21 mouse cellular contexts compared by ENCODE assay signal in genomic region chr5:113457260-113457659, GRCm38 (mm10). TPM values are rescaled to one million over a fixed set of nuclear protein-coding genes. Genes with fewer than 3 reads are reported as not detected.
DNase-seq lines count a peak whose midpoint lies in the region; ATAC-seq and TF ChIP-seq lines count a peak whose summit lies in the region.
"Had no signal": no experiment of that assay in that cellular context is flagged by ENCODE, and none has a peak within 500 bp of the region (broad histone marks: within the 10 kb centered on the region; RNA-seq: fewer than 3 reads in every experiment).

No protein-coding gene starts in this region.

- peaks cover 15% of the 10 kb centered on the region for H3K4me1 ChIP-seq in hindbrain, postnatal 0 days (ENCODE audit: insufficient read depth, low read length)

- H3K4me3 ChIP-seq in left cerebral cortex, adult 2 months: no peak overlapping the region
- H3K4me3 ChIP-seq in hindbrain, postnatal 0 days (ENCODE audit: low read length): no peak overlapping the region
- H3K4me3 ChIP-seq: forebrain, embryonic 10.5 days; gastrocnemius, adult 2 months; heart, embryonic 12.5 days; limb, embryonic 15.5 days had no signal

- ATAC-seq in hindbrain, postnatal 0 days: peak; percentile 21; the same call in 1 of the 2 replicates
- ATAC-seq: lung, postnatal 0 days had no signal

- H3K9me3 ChIP-seq in hindbrain, postnatal 0 days (ENCODE audit: low read length): no peaks in the 10 kb centered on the region
- H3K9me3 ChIP-seq: forebrain, embryonic 10.5 days; heart, embryonic 12.5 days; limb, embryonic 15.5 days had no signal

- H3K36me3 ChIP-seq in hindbrain, postnatal 0 days (ENCODE audit: insufficient read depth, low read length): no peaks in the 10 kb centered on the region
- H3K36me3 ChIP-seq: forebrain, embryonic 10.5 days; heart, embryonic 12.5 days; limb, embryonic 15.5 days had no signal

- no peak for TF ChIP-seq CTCF in left cerebral cortex, adult 2 months (IDR thresholded peaks at IDR 0.05)
- TF ChIP-seq CTCF in brain, embryonic 14.5 days (IDR thresholded peaks at IDR 0.05; ENCODE audit: borderline replicate concordance, extremely low read depth, insufficient read depth, insufficient read length): no peak
- no peak for TF ChIP-seq CTCF in hindbrain, postnatal 0 days (IDR thresholded peaks at IDR 0.05; ENCODE audit: low read depth)

- no peak overlapping the region for H3K4me2 ChIP-seq in hindbrain, postnatal 0 days (ENCODE audit: low read depth, low read length)
- H3K4me2 ChIP-seq: heart, embryonic 12.5 days; limb, embryonic 15.5 days had no signal

- intact Hi-C loops in left cerebral cortex, postnatal 4 days (cut with DNase I): no loop called here
- intact Hi-C loops in left cerebral cortex, adult 2 months (cut with DNase I): no loop called here

- no peak for TF ChIP-seq POLR2A in brain, embryonic 14.5 days (IDR thresholded peaks at IDR 0.05; ENCODE audit: borderline replicate concordance, extremely low read depth, insufficient read depth, insufficient read length, poor library complexity, severe bottlenecking)

- no peak overlapping the region for H3K9ac ChIP-seq in hindbrain, postnatal 0 days (replicated peaks; ENCODE audit: low read length)
- H3K9ac ChIP-seq: heart, embryonic 12.5 days; limb, embryonic 15.5 days had no signal

- no peak overlapping the region for H3K27ac ChIP-seq in left cerebral cortex, adult 2 months
- H3K27ac ChIP-seq in hindbrain, postnatal 0 days: peak overlapping the region; percentile 32; the same call in 1 of the 2 replicates
- H3K27ac ChIP-seq: forebrain, embryonic 10.5 days; gastrocnemius, adult 2 months; limb, embryonic 15.5 days had no signal

- 32% methylated on average over 6 of the region's 6 CpGs for WGBS in hindbrain, postnatal 0 days

- no peaks in the 10 kb centered on the region for H3K27me3 ChIP-seq in hindbrain, postnatal 0 days (ENCODE audit: insufficient read depth, low read length)

- peak; percentile 90 for DNase-seq in left cerebral cortex, postnatal 4 days
- no peak for DNase-seq in left cerebral cortex, adult 2 months (ENCODE audit: extremely low spot score in 1 of 2, low spot score in 2 of 2)
- DNase-seq in brain, embryonic 14.5 days (ENCODE audit: low read depth): peak; percentile 67
- DNase-seq in cerebellum, adult 8-10 months: peak; percentile 35
- peak; percentile 80 for DNase-seq in hindbrain, postnatal 0 days (ENCODE audit: low spot score)
- DNase-seq in gastrocnemius, postnatal 4 days (ENCODE audit: low spot score in 2 of 2): no peak
- no peak for DNase-seq in embryo, embryonic 10 days (ENCODE audit: low spot score)
- DNase-seq: gastrocnemius, adult 2 months; heart, adult 11 months; heart, postnatal 14 days; kidney, adult 18-20 months; kidney, postnatal 10 days; layer of hippocampus, postnatal 36 days; right cerebral cortex, adult 18-20 months; spleen, adult 18-20 months; thymus, postnatal 4 days had no signal

RNA-seq across cellular contexts. Expression of gene Wscd2, which starts 32.9 kb away (rescaled TPM):
- 10 to 100 TPM; 39.4 to 43.9 TPM for total RNA-seq in left cerebral cortex, postnatal 4 days (2021)
- 10 to 100 TPM; 54.5 to 65.7 TPM for total RNA-seq in left cerebral cortex, adult 2 months (2021)
- polyA plus RNA-seq in brain, embryonic 14.5 days (2012; rRNA removed): 9.2 and 13.5 TPM in 2 replicates
- total RNA-seq in hindbrain, postnatal 0 days (2014; rRNA removed): 25.1 and 33.8 TPM in 2 replicates
- 8.9 and 9.8 TPM in 2 replicates for polyA plus RNA-seq in hindbrain, postnatal 0 days (2015; fragmentation: Nextera tagmentation; extraction: Ambion mirVana)
- total RNA-seq in gastrocnemius, postnatal 4 days (2021): 1 to 10 TPM; 1.2 to 1.4 TPM
- polyA plus RNA-seq: C2C12 had no signal

Comparison
In these comparisons a context has a peak if more than half of its experiments do, and no peak if none do; other contexts are left out.
1. DNase-seq: peak in left cerebral cortex, postnatal 4 days (single experiment), brain, embryonic 14.5 days (single experiment), cerebellum, adult 8-10 months (single experiment) and hindbrain, postnatal 0 days (single experiment); none in left cerebral cortex, adult 2 months (0 of 2), gastrocnemius, postnatal 4 days (0 of 2) and embryo, embryonic 10 days (single experiment).
2. RNA of gene Wscd2, which starts 32.9 kb away (total RNA-seq): 54.5 to 65.7 TPM in left cerebral cortex, adult 2 months, 39.4 to 43.9 TPM in left cerebral cortex, postnatal 4 days and 25.1 to 33.8 TPM in hindbrain, postnatal 0 days; 1.2 to 1.4 TPM in gastrocnemius, postnatal 4 days; every median in the first group is over 10 times any median in the second.